Mouse (Mus musculus) inflammation-experienced regulatory T-cells (primary cell): Measurements from ENCODE around the gene Ret. TPM values are rescaled to one million over a fixed set of nuclear protein-coding genes. Genes with fewer than 3 reads are reported as not detected.

Experiments used
- polyA plus RNA-seq, 2 experiments: library from polyadenylated mRNA; unstranded; fragments of 100-300 nt; shearing (Covaris generic); gene quantifications; one replicate each; pipeline ENCODE4 v1.2.1; 2017

Ret gene
- polyA plus RNA-seq = under 1 TPM; 0.42 to 0.94 TPM

GRCm38 (mm10) chr6:118197440-118197975 is at the start of gene Ret:
TSS of gene Ret (minus strand) at chr6:118197718.

DNA sequence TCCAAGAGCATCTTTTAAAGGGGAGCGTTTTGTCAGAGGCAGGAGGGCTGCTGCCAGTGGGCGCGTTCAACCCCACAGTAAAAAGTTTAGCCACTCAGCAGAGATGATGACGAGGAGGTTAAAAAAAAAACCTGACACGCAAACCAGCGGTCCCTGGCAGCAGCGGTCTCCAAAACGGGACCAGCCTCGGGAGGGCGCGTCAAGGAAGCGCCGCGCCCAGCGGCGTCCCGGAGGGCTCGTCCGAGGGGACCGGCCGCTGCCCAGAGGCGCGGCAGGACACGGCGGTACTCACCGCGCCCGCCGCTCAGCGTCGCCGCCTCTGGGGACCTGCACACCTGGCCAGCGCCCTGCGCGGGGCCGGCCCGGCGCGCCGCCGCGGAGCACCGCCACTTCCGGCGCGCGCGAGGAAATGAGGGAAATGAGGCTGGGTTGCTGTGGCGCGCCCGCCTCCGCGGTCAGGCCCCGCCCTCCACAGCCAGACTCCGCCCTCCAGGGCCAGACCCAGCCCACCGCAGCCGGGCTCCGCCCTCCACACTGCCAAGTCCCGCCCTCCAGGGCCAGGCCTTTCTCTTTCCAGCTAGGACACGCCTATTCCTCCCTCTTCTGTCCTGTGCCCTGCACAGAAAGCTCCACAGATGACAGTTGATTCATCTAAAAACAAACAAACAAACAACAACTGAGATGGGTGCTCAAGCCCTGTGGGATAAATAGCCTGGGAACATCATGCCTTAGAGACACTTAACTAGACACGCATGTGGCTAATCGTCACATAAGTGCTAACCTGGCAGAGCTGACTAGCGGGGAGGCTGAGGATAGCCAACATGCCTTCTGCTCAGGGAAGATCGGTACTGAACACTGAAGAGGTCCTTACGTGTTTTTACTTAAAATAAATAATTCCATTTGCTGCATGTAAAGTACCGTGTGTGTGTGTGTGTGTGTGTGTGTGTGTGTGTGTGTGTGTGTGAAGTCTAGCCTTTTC is 58.5 kb downstream of the Ret start, which contains the start of gene Csgalnact2:
Gene Csgalnact2, minus strand, starts transcription at position 410 of the 979 bp plus-strand sequence.

Other genes with a start within 250 kb of the Ret start
- 1 to 10 TPM; 2.1 to 6.8 TPM for gene Rasgef1a, start 186.3 kb downstream of the Ret start, polyA plus RNA-seq
- gene Csgalnact2, start 58.6 kb downstream of the Ret start, polyA plus RNA-seq = 10 to 100 TPM; 17.1 to 21.3 TPM
- gene Bms1, start 221.8 kb upstream of the Ret start, polyA plus RNA-seq = 10 to 100 TPM; 49.0 to 49.6 TPM